In the genomic region with DNA sequence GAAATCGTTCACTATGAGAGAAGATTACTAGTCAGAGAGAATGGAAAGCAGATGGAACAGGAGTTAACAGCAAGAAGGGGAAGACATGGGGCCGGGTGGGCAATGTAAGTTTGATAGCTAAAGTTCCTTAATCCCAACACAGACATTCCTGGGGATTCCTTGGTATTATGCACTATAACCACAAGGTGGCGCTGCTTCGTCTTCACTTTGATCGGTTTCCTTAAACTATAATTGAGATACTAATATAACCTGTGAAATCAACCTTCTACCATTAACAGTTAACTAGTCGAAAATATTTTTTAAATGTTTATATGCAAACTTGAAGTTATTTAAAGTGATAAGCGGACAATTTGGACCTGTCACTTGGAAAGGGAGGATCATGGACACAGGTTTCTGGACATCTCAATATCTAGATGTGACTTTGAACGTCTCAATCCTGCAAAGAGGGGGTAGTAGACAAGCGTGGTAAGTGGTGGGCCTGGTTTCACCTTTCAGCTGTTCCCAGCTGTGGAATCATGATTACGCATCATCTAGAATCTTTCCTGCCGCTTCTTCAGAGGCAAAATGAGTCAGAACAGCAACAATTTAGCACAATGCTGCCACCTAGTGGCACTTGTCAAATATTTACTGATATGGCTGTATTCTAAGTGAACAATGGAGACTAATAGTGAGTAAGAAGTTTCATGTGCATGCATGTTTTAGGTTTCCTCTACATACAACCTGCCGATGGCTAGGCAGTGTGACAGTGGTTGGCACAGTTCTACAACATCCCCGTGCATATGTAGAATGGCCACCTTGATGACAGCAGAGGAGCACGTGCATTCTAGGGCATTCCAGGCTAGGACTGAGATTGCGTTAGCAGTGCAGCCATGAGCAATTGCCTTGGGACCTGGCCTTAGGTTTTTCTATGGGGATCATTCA, we compare ENCODE assay signal across 8 mouse cellular contexts. TPM values are rescaled to one million over a fixed set of nuclear protein-coding genes. Genes with fewer than 3 reads are reported as not detected.
DNase-seq lines count a peak whose midpoint lies in the region; ATAC-seq and TF ChIP-seq lines count a peak whose summit lies in the region.

No protein-coding gene starts in this region.

- H3K27me3 ChIP-seq in ES-Bruce4 (ENCODE audit: control insufficient read depth, insufficient read depth, low read length, poor library complexity, severe bottlenecking), result no peaks in the 10 kb centered on the region
- no peaks in the 10 kb centered on the region for H3K27me3 ChIP-seq in forebrain, embryonic 11.5 days (ENCODE audit: control insufficient read depth, insufficient read depth, low read length)
- H3K27me3 ChIP-seq in heart, postnatal 0 days (ENCODE audit: control insufficient read depth, insufficient read depth, low read length), result no peaks in the 10 kb centered on the region
- H3K27me3 ChIP-seq in liver, embryonic 15.5 days, result no peaks in the 10 kb centered on the region
- H3K27me3 ChIP-seq in neural tube, embryonic 11.5 days (ENCODE audit: control insufficient read depth, insufficient read depth, low read length), result no peaks in the 10 kb centered on the region
- no peaks in the 10 kb centered on the region for H3K27me3 ChIP-seq in stomach, postnatal 0 days (ENCODE audit: control insufficient read depth, insufficient read depth, low read length)

- no peaks in the 10 kb centered on the region for H3K4me1 ChIP-seq in ES-Bruce4 (ENCODE audit: control insufficient read depth, insufficient read depth, low read length)
- no peaks in the 10 kb centered on the region for H3K4me1 ChIP-seq in forebrain, embryonic 11.5 days (replicated peaks; ENCODE audit: control insufficient read depth, insufficient read depth, low read length)
- H3K4me1 ChIP-seq in heart, postnatal 0 days (ENCODE audit: control insufficient read depth, insufficient read depth), result no peaks in the 10 kb centered on the region
- H3K4me1 ChIP-seq in liver, embryonic 15.5 days (replicated peaks), result peaks cover 2% of the 10 kb centered on the region; the same call in 1 of the 2 replicates
- H3K4me1 ChIP-seq in neural tube, embryonic 11.5 days (ENCODE audit: control insufficient read depth, insufficient read depth, low read length), result no peaks in the 10 kb centered on the region
- H3K4me1 ChIP-seq in stomach, postnatal 0 days (replicated peaks; ENCODE audit: control insufficient read depth, insufficient read depth), result no peaks in the 10 kb centered on the region

- no peak for TF ChIP-seq EP300 in ES-Bruce4 (IDR thresholded peaks at IDR 0.05; ENCODE audit: insufficient read depth, low read depth, low read length)
- TF ChIP-seq EP300 in heart, postnatal 0 days (IDR thresholded peaks at IDR 0.05; ENCODE audit: low read depth), result no peak
- TF ChIP-seq EP300 in stomach, postnatal 0 days (optimal IDR thresholded peaks at IDR 0.05), result no peak

- no peak for TF ChIP-seq POLR2A in ES-Bruce4 (IDR thresholded peaks at IDR 0.05; ENCODE audit: insufficient read depth, low read length)

- peak overlapping the region; percentile 38 for H3K4me3 ChIP-seq in ES-Bruce4 (ENCODE audit: low read depth, low read length)
- H3K4me3 ChIP-seq in forebrain, embryonic 11.5 days (ENCODE audit: low read depth, low read length), result peak overlapping the region; percentile 21; the same call in 1 of the 2 replicates
- H3K4me3 ChIP-seq in heart, postnatal 0 days (ENCODE audit: low read depth, low read length), result peak overlapping the region; percentile 32
- H3K4me3 ChIP-seq in liver, embryonic 15.5 days (replicated peaks), result peak overlapping the region; percentile 19
- peak overlapping the region; percentile 20; the same call in 1 of the 2 replicates for H3K4me3 ChIP-seq in neural tube, embryonic 11.5 days (ENCODE audit: low read depth, low read length)
- peak overlapping the region; percentile 21 for H3K4me3 ChIP-seq in stomach, postnatal 0 days (ENCODE audit: low read depth, low read length)

- WGBS in forebrain, embryonic 11.5 days, result 18% methylated on average over 15 of the region's 15 CpGs
- 13% methylated on average over 15 of the region's 15 CpGs for WGBS in heart, postnatal 0 days
- 12% methylated on average over 15 of the region's 15 CpGs for WGBS in liver, embryonic 15.5 days (ENCODE audit: insufficient replicate concordance)
- 22% methylated on average over 15 of the region's 15 CpGs for WGBS in neural tube, embryonic 11.5 days
- WGBS in stomach, postnatal 0 days, result 16% methylated on average over 15 of the region's 15 CpGs

- no peak overlapping the region for H3K27ac ChIP-seq in ES-Bruce4 (ENCODE audit: insufficient read depth, low read length)
- H3K27ac ChIP-seq in forebrain, embryonic 11.5 days (ENCODE audit: low read depth, low read length), result no peak overlapping the region
- no peak overlapping the region for H3K27ac ChIP-seq in heart, postnatal 0 days (ENCODE audit: low read depth)
- no peak overlapping the region for H3K27ac ChIP-seq in liver, embryonic 15.5 days (replicated peaks)
- no peak overlapping the region for H3K27ac ChIP-seq in neural tube, embryonic 11.5 days (ENCODE audit: low read depth, low read length)
- H3K27ac ChIP-seq in stomach, postnatal 0 days (replicated peaks), result no peak overlapping the region

- DNase-seq in c-Kit-positive CD71-positive TER-119-negative erythroid progenitor cells, embryonic 14.5 days (ENCODE audit: low read depth), result peak; percentile 79
- peak; percentile 77 for DNase-seq in forebrain, embryonic 11.5 days (ENCODE audit: low spot score)
- peak; percentile 83 for DNase-seq in heart, postnatal 0 days (ENCODE audit: low spot score)
- DNase-seq in kidney, postnatal 4 days, result peak; percentile 68 to 79
- DNase-seq in neural tube, embryonic 11.5 days (ENCODE audit: low spot score), result peak; percentile 80
- peak; percentile 64 for DNase-seq in stomach, postnatal 0 days (ENCODE audit: low spot score)

- peak; percentile 84 for ATAC-seq in forebrain, embryonic 11.5 days (replicated peaks; ENCODE audit: low FRiP score)
- ATAC-seq in heart, postnatal 0 days (ENCODE audit: insufficient read depth, low read depth), result peak; percentile 66; the same call in 1 of the 2 replicates
- peak; percentile 47; the same call in 1 of the 2 replicates for ATAC-seq in liver, embryonic 15.5 days (ENCODE audit: insufficient read depth)
- peak; percentile 83 for ATAC-seq in neural tube, embryonic 11.5 days (ENCODE audit: insufficient read depth, low FRiP score, low TSS enrichment)
- ATAC-seq in stomach, postnatal 0 days (ENCODE audit: low FRiP score, low TSS enrichment), result peak; percentile 74

- H3K9me3 ChIP-seq in ES-Bruce4 (replicated peaks; ENCODE audit: control insufficient read depth, insufficient read depth, low read length, poor library complexity, severe bottlenecking), result no peaks in the 10 kb centered on the region
- no peaks in the 10 kb centered on the region for H3K9me3 ChIP-seq in forebrain, embryonic 11.5 days (ENCODE audit: control insufficient read depth, low read length)
- H3K9me3 ChIP-seq in heart, postnatal 0 days (replicated peaks; ENCODE audit: control insufficient read depth, low read length), result no peaks in the 10 kb centered on the region
- no peaks in the 10 kb centered on the region for H3K9me3 ChIP-seq in liver, embryonic 15.5 days (replicated peaks)
- H3K9me3 ChIP-seq in neural tube, embryonic 11.5 days (ENCODE audit: control insufficient read depth, low read length), result no peaks in the 10 kb centered on the region
- no peaks in the 10 kb centered on the region for H3K9me3 ChIP-seq in stomach, postnatal 0 days (ENCODE audit: control insufficient read depth, low read length)

- no peaks in the 10 kb centered on the region for H3K36me3 ChIP-seq in ES-Bruce4 (ENCODE audit: control insufficient read depth, insufficient read depth, low read length, poor library complexity, severe bottlenecking)
- H3K36me3 ChIP-seq in forebrain, embryonic 11.5 days (ENCODE audit: control insufficient read depth, insufficient read depth, low read length), result no peaks in the 10 kb centered on the region
- no peaks in the 10 kb centered on the region for H3K36me3 ChIP-seq in heart, postnatal 0 days (replicated peaks; ENCODE audit: control insufficient read depth, insufficient read depth, low read length)
- no peaks in the 10 kb centered on the region for H3K36me3 ChIP-seq in liver, embryonic 15.5 days (replicated peaks)
- H3K36me3 ChIP-seq in neural tube, embryonic 11.5 days (ENCODE audit: control insufficient read depth, insufficient read depth, low read length), result no peaks in the 10 kb centered on the region
- H3K36me3 ChIP-seq in stomach, postnatal 0 days (ENCODE audit: control insufficient read depth, insufficient read depth, low read length), result no peaks in the 10 kb centered on the region

- H3K9ac ChIP-seq in ES-Bruce4 (ENCODE audit: low read depth, poor library complexity, severe bottlenecking), result no peak overlapping the region
- no peak overlapping the region; the same call in 1 of the 2 replicates for H3K9ac ChIP-seq in forebrain, embryonic 11.5 days (ENCODE audit: low read length)
- H3K9ac ChIP-seq in heart, postnatal 0 days (replicated peaks; ENCODE audit: low read depth, low read length), result no peak overlapping the region
- H3K9ac ChIP-seq in liver, embryonic 15.5 days, result no peak overlapping the region
- no peak overlapping the region; the same call in 1 of the 2 replicates for H3K9ac ChIP-seq in neural tube, embryonic 11.5 days (ENCODE audit: low read length)
- H3K9ac ChIP-seq in stomach, postnatal 0 days (ENCODE audit: low read length), result no peak overlapping the region

- H3K4me2 ChIP-seq in forebrain, embryonic 11.5 days (ENCODE audit: low read depth, low read length, severe bottlenecking), result peak overlapping the region; percentile 53
- H3K4me2 ChIP-seq in heart, postnatal 0 days (ENCODE audit: low read depth, low read length), result peak overlapping the region; percentile 66
- H3K4me2 ChIP-seq in liver, embryonic 15.5 days, result peak overlapping the region; percentile 66
- H3K4me2 ChIP-seq in neural tube, embryonic 11.5 days (ENCODE audit: low read depth), result peak overlapping the region; percentile 38
- H3K4me2 ChIP-seq in stomach, postnatal 0 days (replicated peaks; ENCODE audit: low read depth), result peak overlapping the region; percentile 42

- TF ChIP-seq CTCF in ES-Bruce4 (IDR thresholded peaks at IDR 0.05; ENCODE audit: low read depth, low read length), result no peak
- TF ChIP-seq CTCF in heart, postnatal 0 days (IDR thresholded peaks at IDR 0.05; ENCODE audit: low read depth), result peak; percentile 67
- TF ChIP-seq CTCF in stomach, postnatal 0 days (IDR thresholded peaks at IDR 0.05; ENCODE audit: low read depth), result peak; percentile 83

RNA-seq across cellular contexts. Expression of a gene that starts 2.0 kb away (rescaled TPM):
- not detected in 2 replicates for polyA plus RNA-seq in ES-Bruce4 (2011; ENCODE audit: insufficient read depth, insufficient read length, low read depth, missing spikeins)
- not detected in 2 replicates for polyA plus RNA-seq in forebrain, embryonic 11.5 days (2014; fragmentation: Nextera tagmentation; extraction: Ambion mirVana)
- total RNA-seq in heart, postnatal 0 days (2014; rRNA removed; ENCODE audit: low replicate concordance), result not detected in 2 replicates
- polyA plus RNA-seq in heart, postnatal 0 days (2015; fragmentation: Nextera tagmentation; extraction: Ambion mirVana), result not detected in 2 replicates
- polyA plus RNA-seq in liver, embryonic 15.5 days (2015; fragmentation: Nextera tagmentation; extraction: Ambion mirVana), result not detected in 2 replicates
- polyA plus RNA-seq in neural tube, embryonic 11.5 days (2014; fragmentation: Nextera tagmentation; extraction: Ambion mirVana), result not detected in 2 replicates
- not detected in 2 replicates for polyA plus RNA-seq in stomach, postnatal 0 days (2015; fragmentation: Nextera tagmentation; extraction: Ambion mirVana)

RNA-seq across cellular contexts. Expression of a gene that starts 19.1 kb away (rescaled TPM):
- polyA plus RNA-seq in ES-Bruce4 (2011; ENCODE audit: insufficient read depth, insufficient read length, low read depth, missing spikeins), result not detected in 2 replicates
- not detected in 2 replicates for polyA plus RNA-seq in forebrain, embryonic 11.5 days (2014; fragmentation: Nextera tagmentation; extraction: Ambion mirVana)
- total RNA-seq in heart, postnatal 0 days (2014; rRNA removed; ENCODE audit: low replicate concordance), result not detected in 2 replicates
- polyA plus RNA-seq in heart, postnatal 0 days (2015; fragmentation: Nextera tagmentation; extraction: Ambion mirVana), result not detected in 2 replicates
- not detected in 2 replicates for polyA plus RNA-seq in liver, embryonic 15.5 days (2015; fragmentation: Nextera tagmentation; extraction: Ambion mirVana)
- not detected in 2 replicates for polyA plus RNA-seq in neural tube, embryonic 11.5 days (2014; fragmentation: Nextera tagmentation; extraction: Ambion mirVana)
- 0.98 and 1.2 TPM in 2 replicates for polyA plus RNA-seq in stomach, postnatal 0 days (2015; fragmentation: Nextera tagmentation; extraction: Ambion mirVana)

RNA-seq across cellular contexts. Expression of a gene that starts 19.9 kb away (rescaled TPM):
- polyA plus RNA-seq in ES-Bruce4 (2011; ENCODE audit: insufficient read depth, insufficient read length, low read depth, missing spikeins), result 3.7 and 4.3 TPM in 2 replicates
- polyA plus RNA-seq in forebrain, embryonic 11.5 days (2014; fragmentation: Nextera tagmentation; extraction: Ambion mirVana), result 13.9 and 14.3 TPM in 2 replicates
- total RNA-seq in heart, postnatal 0 days (2014; rRNA removed; ENCODE audit: low replicate concordance), result 2.3 and 3.7 TPM in 2 replicates
- 1.5 TPM in 2 replicates for polyA plus RNA-seq in heart, postnatal 0 days (2015; fragmentation: Nextera tagmentation; extraction: Ambion mirVana)
- polyA plus RNA-seq in liver, embryonic 15.5 days (2015; fragmentation: Nextera tagmentation; extraction: Ambion mirVana), result 0.29 and 0.30 TPM in 2 replicates
- 22.8 and 25.7 TPM in 2 replicates for polyA plus RNA-seq in neural tube, embryonic 11.5 days (2014; fragmentation: Nextera tagmentation; extraction: Ambion mirVana)
- polyA plus RNA-seq in stomach, postnatal 0 days (2015; fragmentation: Nextera tagmentation; extraction: Ambion mirVana), result 2.2 and 2.4 TPM in 2 replicates

RNA-seq across cellular contexts. Expression of a gene that starts 29.7 kb away (rescaled TPM):
- polyA plus RNA-seq in ES-Bruce4 (2011; ENCODE audit: insufficient read depth, insufficient read length, low read depth, missing spikeins), result not detected in 2 replicates
- not detected in 2 replicates for polyA plus RNA-seq in forebrain, embryonic 11.5 days (2014; fragmentation: Nextera tagmentation; extraction: Ambion mirVana)
- not detected in 2 replicates for total RNA-seq in heart, postnatal 0 days (2014; rRNA removed; ENCODE audit: low replicate concordance)
- polyA plus RNA-seq in heart, postnatal 0 days (2015; fragmentation: Nextera tagmentation; extraction: Ambion mirVana), result not detected in 2 replicates
- not detected in 2 replicates for polyA plus RNA-seq in liver, embryonic 15.5 days (2015; fragmentation: Nextera tagmentation; extraction: Ambion mirVana)
- not detected in 2 replicates for polyA plus RNA-seq in neural tube, embryonic 11.5 days (2014; fragmentation: Nextera tagmentation; extraction: Ambion mirVana)
- polyA plus RNA-seq in stomach, postnatal 0 days (2015; fragmentation: Nextera tagmentation; extraction: Ambion mirVana), result not detected in 2 replicates

RNA-seq across cellular contexts. Expression of a gene that starts 37.0 kb away (rescaled TPM):
- polyA plus RNA-seq in ES-Bruce4 (2011; ENCODE audit: insufficient read depth, insufficient read length, low read depth, missing spikeins), result not detected in 2 replicates
- polyA plus RNA-seq in forebrain, embryonic 11.5 days (2014; fragmentation: Nextera tagmentation; extraction: Ambion mirVana), result not detected in 2 replicates
- not detected in 2 replicates for total RNA-seq in heart, postnatal 0 days (2014; rRNA removed; ENCODE audit: low replicate concordance)
- not detected in 2 replicates for polyA plus RNA-seq in heart, postnatal 0 days (2015; fragmentation: Nextera tagmentation; extraction: Ambion mirVana)
- polyA plus RNA-seq in liver, embryonic 15.5 days (2015; fragmentation: Nextera tagmentation; extraction: Ambion mirVana), result not detected in 2 replicates
- not detected in 2 replicates for polyA plus RNA-seq in neural tube, embryonic 11.5 days (2014; fragmentation: Nextera tagmentation; extraction: Ambion mirVana)
- 0.25 TPM in 1 of 2 replicates, not detected in the other for polyA plus RNA-seq in stomach, postnatal 0 days (2015; fragmentation: Nextera tagmentation; extraction: Ambion mirVana)
